Mouse (Mus musculus) liver, embryonic 16.5 days (tissue): ENCODE results near the gene Spa17. TPM values are rescaled to one million over a fixed set of nuclear protein-coding genes. Genes with fewer than 3 reads are reported as not detected.

ENCODE experiments used
- ATAC-seq: fragments of 200-750 bp; cut with Nextera tagmentation; 2 replicates; pipeline ENCODE4 v1.8.0; 2017; ENCODE audit warnings: low read depth, mild to moderate bottlenecking, moderate number of reproducible peaks, moderate library complexity
- H3K27ac ChIP-seq: fragments of 300-500 bp; sonication (generic); 2 replicates; pipeline ENCODE4 v1.5.1; 2014; ENCODE audit warnings: mild to moderate bottlenecking, low read length
- H3K27me3 ChIP-seq: fragments of 300-500 bp; sonication (generic); 2 replicates; pipeline ENCODE4 v1.6.1; 2014; ENCODE audit warnings: low read depth, low read length, mixed read lengths; ENCODE audit not compliant: control insufficient read depth, insufficient read depth
- H3K36me3 ChIP-seq: fragments of 300-500 bp; sonication (generic); 2 replicates; pipeline ENCODE4 v1.6.1; 2014; ENCODE audit warnings: mild to moderate bottlenecking; ENCODE audit not compliant: control insufficient read depth, insufficient read depth
- H3K4me1 ChIP-seq: fragments of 300-500 bp; sonication (generic); 2 replicates; pipeline ENCODE4 v1.6.1; 2014; ENCODE audit warnings: low read depth, low read length, mixed read lengths; ENCODE audit not compliant: control insufficient read depth
- H3K4me2 ChIP-seq: fragments of 300-500 bp; sonication (generic); 2 replicates; pipeline ENCODE4 v1.6.1; 2014; ENCODE audit warnings: low read depth, low read length, mixed read lengths
- H3K4me3 ChIP-seq: fragments of 300-500 bp; sonication (generic); 2 replicates; pipeline ENCODE4 v1.5.1; 2014; ENCODE audit warnings: low read depth, mild to moderate bottlenecking, low read length
- H3K9ac ChIP-seq: fragments of 300-500 bp; sonication (generic); 2 replicates; pipeline ENCODE4 v1.6.1; 2014; ENCODE audit warnings: low read depth, low read length
- H3K9me3 ChIP-seq: fragments of 300-500 bp; sonication (generic); replicated peaks from 2 replicates; pipeline ENCODE4 v1.6.1; 2016; ENCODE audit warnings: low read length; ENCODE audit not compliant: control insufficient read depth
- WGBS: fragments of 180-500 bp; shearing (Covaris S2); extraction: QIAGEN DNeasy Blood & Tissue Kit; methylation state at CpG from one replicate; pipeline ENCODE4 v1.1.7; 2014; ENCODE audit not compliant: insufficient replicate concordance; 5-methylcytosine and 5-hydroxymethylcytosine counted together
- polyA plus RNA-seq: library from polyadenylated mRNA; unstranded; fragments of >200 nt; fragmentation: Nextera tagmentation; extraction: Ambion mirVana; gene quantifications from 2 replicates; pipeline ENCODE4 v1.2.1, GENCODE M21; 2015

The Spa17 gene
- polyA plus RNA-seq, 1 experiment from 2014 or later: 2.1 TPM

DNA sequence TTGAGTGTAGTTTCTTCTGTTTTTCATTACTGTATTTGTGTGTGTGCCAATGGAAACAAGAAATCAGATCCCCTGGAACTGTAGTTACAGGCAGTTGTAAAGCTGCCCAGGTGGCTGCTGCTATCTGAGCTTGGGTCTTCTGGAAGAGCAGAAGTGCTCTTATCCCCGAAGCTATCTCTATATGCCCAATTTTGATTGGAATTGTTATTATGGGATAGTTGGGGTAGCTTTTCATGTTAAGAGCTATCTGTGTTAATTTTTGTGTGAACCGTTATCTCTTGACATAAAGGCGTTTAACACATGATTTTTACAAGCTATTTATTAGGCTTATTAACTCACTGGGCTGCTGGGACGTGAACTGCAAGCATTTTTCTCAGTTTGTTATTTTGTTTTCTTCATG lies 4.0 kb downstream of the Spa17 start:
- 59% methylated on average over 4 of the region's 4 CpGs for WGBS
- Histone ChIP-seq H3K4me3 (no peak overlapping the region), H3K9me3 (no peaks in the 10 kb centered on the region), H3K27ac (no peak overlapping the region), H3K27me3 (no peaks in the 10 kb centered on the region), H3K9ac (no peak overlapping the region), H3K36me3 (no peaks in the 10 kb centered on the region), H3K4me1 (peaks cover 12% of the 10 kb centered on the region), H3K4me2 (no peak overlapping the region)
- ATAC-seq: no peak

DNA sequence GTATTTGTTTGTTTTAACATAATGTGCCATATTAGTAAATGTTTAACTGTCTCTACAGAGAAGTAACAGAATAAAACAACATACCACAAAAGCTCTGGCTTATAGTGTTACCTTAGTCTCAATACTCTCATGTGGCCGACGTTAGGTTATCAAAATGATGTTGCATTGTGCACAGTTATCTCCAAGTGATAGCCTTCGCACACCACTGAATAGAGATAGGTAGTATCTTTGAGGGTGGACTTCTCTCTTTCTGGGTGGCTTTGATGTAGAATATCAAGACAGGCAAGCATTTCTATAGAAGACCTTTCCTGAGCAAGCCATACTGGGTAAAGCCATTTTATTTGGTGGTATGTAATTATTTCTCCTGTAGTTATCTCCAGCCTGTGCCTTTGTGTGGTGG lies 8.4 kb downstream of the Spa17 start:
- Histone ChIP-seq H3K27me3 (no peaks in the 10 kb centered on the region), H3K9ac (no peak overlapping the region), H3K9me3 (no peaks in the 10 kb centered on the region), H3K4me1 (peaks cover 10% of the 10 kb centered on the region), H3K4me3 (no peak overlapping the region), H3K4me2 (no peak overlapping the region), H3K27ac (no peak overlapping the region), H3K36me3 (no peaks in the 10 kb centered on the region)
- ATAC-seq: peak; percentile 12; the same call in 1 of the 2 replicates
- WGBS: 26% methylated on average over 3 of the region's 3 CpGs

DNA sequence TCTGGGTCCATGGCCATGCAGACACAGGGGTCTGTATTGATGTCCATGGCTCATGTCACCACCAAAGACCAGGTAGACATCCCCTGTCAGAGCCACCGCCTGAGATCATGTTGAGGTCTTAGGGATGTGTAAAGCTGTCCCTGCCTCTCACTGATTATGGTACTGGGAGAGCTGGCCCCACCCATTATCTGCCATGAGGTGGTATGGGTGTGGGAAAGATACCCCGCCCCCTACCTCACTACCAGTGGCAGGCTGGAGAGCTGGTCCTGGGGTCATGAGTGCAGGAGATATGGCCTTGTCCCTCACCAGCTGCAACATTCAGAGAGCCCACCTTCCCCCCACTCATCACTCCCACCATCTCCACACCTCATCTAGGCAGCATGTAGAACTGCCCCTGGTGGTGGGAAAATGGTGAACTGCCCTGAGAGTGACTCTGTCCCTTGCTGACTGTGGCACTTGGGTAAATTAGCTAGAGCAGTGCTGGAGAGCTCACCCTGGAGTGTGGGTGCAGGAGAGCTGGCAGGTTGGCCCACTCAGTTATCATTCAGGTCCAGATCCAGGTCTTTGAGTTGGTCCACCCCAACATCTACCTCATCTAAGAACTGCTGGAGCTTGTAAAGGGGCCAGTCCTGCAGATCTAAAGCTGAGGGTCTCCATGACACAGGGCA lies 12.8 kb downstream of the Spa17 start:
- Histone ChIP-seq H3K9ac (no peak overlapping the region), H3K27ac (no peak overlapping the region), H3K36me3 (no peaks in the 10 kb centered on the region), H3K9me3 (no peaks in the 10 kb centered on the region), H3K27me3 (no peaks in the 10 kb centered on the region), H3K4me3 (no peak overlapping the region), H3K4me1 (peaks cover 12% of the 10 kb centered on the region), H3K4me2 (no peak overlapping the region)
- 19% methylated on average over 2 of the region's 2 CpGs for WGBS
- ATAC-seq: peak; percentile 89

DNA sequence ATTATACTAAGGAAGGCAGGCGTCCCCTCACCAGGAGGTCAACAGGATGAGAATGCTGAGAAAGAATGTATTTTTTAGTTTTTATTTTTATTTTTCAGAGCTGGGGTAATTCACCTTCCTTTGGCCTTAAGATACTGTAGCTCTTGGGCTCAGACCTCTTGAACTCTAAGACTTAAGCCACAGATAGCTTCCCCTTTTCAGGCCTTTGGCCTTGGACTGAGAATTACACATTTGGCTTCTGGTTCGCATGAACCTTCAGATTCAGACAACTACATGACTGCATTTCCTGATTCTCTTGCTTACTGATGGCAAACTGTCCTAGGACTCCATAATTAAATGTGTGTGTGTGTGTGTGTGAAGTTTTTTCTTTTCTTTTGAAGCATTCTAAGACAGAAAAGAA lies 14.9 kb downstream of the Spa17 start:
- Histone ChIP-seq H3K27me3 (no peaks in the 10 kb centered on the region), H3K4me3 (no peak overlapping the region), H3K4me2 (no peak overlapping the region), H3K9me3 (no peaks in the 10 kb centered on the region), H3K9ac (no peak overlapping the region), H3K4me1 (peaks cover 12% of the 10 kb centered on the region), H3K36me3 (no peaks in the 10 kb centered on the region), H3K27ac (no peak overlapping the region)
- ATAC-seq: no peak
- WGBS: 64% methylated on average over 2 of the region's 2 CpGs

DNA sequence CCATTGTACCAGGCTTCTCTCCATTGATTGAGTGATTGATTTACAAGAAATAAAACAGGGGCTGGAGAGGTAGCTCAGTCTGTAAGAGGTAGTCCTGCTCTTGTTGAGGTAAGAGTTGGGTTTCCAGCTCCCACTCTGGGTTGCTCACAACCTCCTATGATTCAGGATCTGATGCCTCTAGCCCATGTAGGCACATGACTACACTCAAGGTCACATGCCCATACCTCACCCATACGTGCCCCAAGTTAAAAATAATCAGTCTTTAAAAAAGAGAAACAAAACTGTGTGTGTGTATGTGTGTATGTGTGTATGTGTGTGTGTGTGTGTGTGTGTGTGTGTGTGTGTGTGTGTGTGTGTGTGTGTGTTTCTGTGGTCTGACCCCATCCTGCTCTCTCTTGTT lies 18.0 kb downstream of the Spa17 start:
- no peak overlapping the region for H3K4me3 ChIP-seq
- 40% methylated on average over 1 of the region's 1 CpGs for WGBS
- peaks cover 7% of the 10 kb centered on the region for H3K4me1 ChIP-seq
- H3K36me3 ChIP-seq: no peaks in the 10 kb centered on the region
- ATAC-seq: no peak
- no peak overlapping the region for H3K9ac ChIP-seq
- H3K27me3 ChIP-seq: no peaks in the 10 kb centered on the region
- H3K27ac ChIP-seq: no peak overlapping the region
- H3K9me3 ChIP-seq: no peaks in the 10 kb centered on the region
- no peak overlapping the region for H3K4me2 ChIP-seq

DNA sequence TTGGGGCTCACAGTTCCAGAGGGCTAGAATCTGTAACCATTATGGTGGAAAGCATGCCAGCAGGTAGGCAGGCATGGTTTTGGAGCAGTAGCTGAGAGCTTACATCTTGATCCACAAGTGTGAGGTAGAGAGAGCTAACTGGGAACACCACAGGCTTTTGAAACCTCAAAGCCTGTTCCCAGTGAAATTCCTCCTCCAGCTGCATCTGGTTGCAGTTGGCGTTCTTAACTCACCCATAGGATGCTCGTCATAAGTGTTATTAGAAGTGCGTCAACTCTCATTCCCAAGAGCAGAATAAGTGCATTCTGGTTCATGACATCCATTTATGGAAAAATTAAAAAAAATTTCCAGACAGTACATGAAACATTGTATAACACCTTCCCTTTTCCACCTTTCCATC lies 19.8 kb downstream of the Spa17 start:
- H3K27ac ChIP-seq: no peak overlapping the region
- H3K4me2 ChIP-seq: no peak overlapping the region
- no peak for ATAC-seq
- no peaks in the 10 kb centered on the region for H3K9me3 ChIP-seq
- no peak overlapping the region for H3K4me3 ChIP-seq
- H3K36me3 ChIP-seq: no peaks in the 10 kb centered on the region
- WGBS: 71% methylated on average over 3 of the region's 3 CpGs
- H3K9ac ChIP-seq: no peak overlapping the region
- no peaks in the 10 kb centered on the region for H3K4me1 ChIP-seq
- no peaks in the 10 kb centered on the region for H3K27me3 ChIP-seq

DNA sequence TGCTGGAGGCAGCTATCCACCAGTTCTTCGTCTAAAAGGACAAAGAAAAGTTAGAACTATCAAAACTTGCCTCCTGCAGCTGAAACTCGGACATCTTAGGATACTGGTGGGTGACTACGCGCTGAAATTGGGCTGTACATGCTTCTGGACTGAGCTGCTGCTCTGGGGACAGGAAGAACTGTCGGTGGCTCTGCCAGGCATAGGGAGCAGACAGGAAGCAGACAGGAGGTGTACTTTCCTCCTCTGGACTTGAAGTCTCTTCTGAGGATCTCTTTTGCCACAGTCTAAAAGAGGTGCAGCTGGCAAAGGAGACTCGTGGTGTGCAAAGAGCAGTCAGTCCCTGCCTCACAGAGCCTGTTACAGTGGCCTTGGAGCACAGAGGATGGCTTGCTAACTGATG lies 20.9 kb downstream of the Spa17 start:
- ATAC-seq: no peak
- Histone ChIP-seq H3K27ac (no peak overlapping the region), H3K4me3 (no peak overlapping the region), H3K9me3 (no peaks in the 10 kb centered on the region), H3K36me3 (no peaks in the 10 kb centered on the region), H3K9ac (no peak overlapping the region), H3K4me2 (no peak overlapping the region), H3K27me3 (no peaks in the 10 kb centered on the region), H3K4me1 (no peaks in the 10 kb centered on the region)
- WGBS: 17% methylated on average over 6 of the region's 6 CpGs

DNA sequence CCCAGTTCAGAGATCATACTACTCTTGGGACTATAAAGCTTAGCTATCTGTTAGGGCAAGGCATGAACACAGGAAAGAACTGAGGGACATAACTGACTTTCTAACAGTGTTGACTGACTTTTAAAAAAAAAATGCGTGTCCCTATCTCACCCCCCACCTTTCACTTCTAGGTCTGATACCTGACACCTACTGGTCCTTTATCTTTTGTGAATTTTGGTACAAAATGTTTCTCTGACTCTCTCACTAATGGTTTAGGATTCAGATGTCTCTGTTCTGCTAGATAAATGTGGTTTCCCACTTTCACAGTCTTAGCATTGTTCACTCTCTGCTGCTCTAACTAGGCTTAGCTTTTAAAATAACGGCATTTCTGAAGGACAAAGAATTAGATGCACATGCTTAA lies 21.5 kb downstream of the Spa17 start:
- no peak for ATAC-seq
- no peak overlapping the region for H3K9ac ChIP-seq

DNA sequence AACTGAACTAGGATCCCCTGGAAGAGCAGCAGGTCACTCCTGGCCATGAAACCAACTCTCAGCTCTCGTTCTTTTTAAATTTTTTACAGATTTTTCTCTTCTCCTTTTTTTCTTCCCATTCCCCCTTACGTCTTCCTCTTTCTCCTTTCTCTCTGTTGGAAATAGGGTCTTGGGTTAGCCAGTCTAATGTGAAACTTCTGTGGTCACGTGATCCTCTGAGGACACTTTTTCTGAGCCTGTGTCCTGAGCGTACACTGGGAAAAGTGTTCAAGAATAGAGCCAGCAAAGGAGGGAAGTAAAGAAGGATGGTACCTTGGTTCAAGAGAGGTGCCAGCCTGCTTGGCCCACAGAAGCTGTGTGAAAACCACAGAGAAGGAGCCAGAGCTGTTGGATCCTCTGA lies 23.1 kb downstream of the Spa17 start:
- no peak for ATAC-seq
- 67% methylated on average over 4 of the region's 4 CpGs for WGBS
- Histone ChIP-seq H3K27me3 (no peaks in the 10 kb centered on the region), H3K4me1 (no peaks in the 10 kb centered on the region), H3K27ac (no peak overlapping the region), H3K4me3 (no peak overlapping the region), H3K36me3 (no peaks in the 10 kb centered on the region), H3K9ac (no peak overlapping the region), H3K4me2 (no peak overlapping the region), H3K9me3 (no peaks in the 10 kb centered on the region)

More for the DNA sequence above, 21.5 kb downstream of the Spa17 start:
- no peak overlapping the region for H3K4me2 ChIP-seq
- no peak overlapping the region for H3K27ac ChIP-seq
- 26% methylated on average over 2 of the region's 2 CpGs for WGBS
- no peaks in the 10 kb centered on the region for H3K9me3 ChIP-seq
- no peaks in the 10 kb centered on the region for H3K4me1 ChIP-seq
- no peak overlapping the region for H3K4me3 ChIP-seq
- H3K36me3 ChIP-seq: no peaks in the 10 kb centered on the region
- H3K27me3 ChIP-seq: no peaks in the 10 kb centered on the region
